Mouse (Mus musculus): ENCODE measurements around the gene Fgfr2.

Gene Fgfr2

GRCm38 (mm10) chr7:130662869-130663268 is 2460.3 kb downstream of the Fgfr2 start:
- DNase-seq, result no peak

DNA sequence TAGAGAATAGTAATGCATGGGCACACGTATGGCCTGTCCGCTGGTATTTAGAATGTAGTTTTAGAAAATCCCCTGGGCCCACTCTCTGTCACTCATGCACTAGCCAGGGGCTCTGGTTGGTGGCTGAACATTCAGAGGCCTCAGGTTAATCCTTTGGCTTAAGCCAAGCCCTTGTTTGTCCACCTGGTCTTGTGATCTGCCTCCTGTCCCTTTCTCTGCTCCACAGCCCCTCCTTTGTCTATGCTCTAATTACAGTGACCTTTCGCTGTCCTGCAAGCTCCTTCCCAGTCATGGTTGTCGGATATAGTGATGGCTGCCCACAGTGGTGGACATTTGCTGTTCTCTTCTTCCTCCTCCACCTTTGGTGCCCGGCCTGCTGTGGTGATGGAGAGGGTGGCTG is 2460.9 kb downstream of the Fgfr2 start:
- DNase-seq, result no peak

DNA sequence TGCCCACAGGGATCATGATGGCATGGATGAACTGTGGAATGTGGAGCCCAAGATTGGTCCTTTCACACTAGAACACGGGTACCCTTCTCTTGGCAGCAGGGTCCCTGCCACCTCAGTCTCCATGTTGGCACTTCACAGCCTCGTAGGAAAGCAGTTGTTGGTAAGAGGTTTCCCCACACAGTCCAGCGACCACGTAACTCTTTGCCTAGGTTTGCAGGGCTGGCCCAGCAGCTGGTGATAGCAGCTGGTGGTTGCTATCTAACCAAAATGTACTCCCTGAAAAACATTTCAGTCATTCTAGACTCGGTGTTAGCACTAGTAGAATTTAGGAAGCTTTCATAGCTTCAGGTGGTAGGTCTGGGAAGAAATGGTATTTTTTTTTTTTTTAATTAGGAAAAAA is 2464.0 kb downstream of the Fgfr2 start:
- DNase-seq, result no peak

- no peak for DNase-seq
Measured at GRCm38 (mm10) chr7:130657751-130658150, 2465.4 kb downstream of the Fgfr2 start.

- no peak for DNase-seq
Measured at GRCm38 (mm10) chr7:130656965-130657364, 2466.2 kb downstream of the Fgfr2 start.

DNA sequence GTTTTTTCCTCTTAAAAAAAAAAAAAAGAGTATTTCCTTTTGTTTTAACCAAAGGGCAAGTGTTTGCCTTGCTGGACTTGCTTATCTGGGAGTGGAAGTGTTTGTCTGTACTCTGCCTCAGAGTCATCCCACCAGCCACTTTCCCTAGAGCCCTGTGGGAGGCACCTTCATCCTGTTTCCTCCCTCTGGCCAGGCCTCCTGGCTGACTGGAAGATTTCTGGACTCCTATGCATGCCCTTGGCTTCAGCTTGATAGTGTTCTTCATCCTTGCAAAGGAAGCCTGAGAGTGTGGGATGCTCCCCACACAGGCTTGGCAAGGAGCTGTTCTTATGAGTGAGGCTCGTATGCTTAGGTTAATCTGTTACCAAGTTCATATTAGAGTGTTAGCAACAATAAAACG is 2468.6 kb downstream of the Fgfr2 start:
- DNase-seq, result no peak

DNA sequence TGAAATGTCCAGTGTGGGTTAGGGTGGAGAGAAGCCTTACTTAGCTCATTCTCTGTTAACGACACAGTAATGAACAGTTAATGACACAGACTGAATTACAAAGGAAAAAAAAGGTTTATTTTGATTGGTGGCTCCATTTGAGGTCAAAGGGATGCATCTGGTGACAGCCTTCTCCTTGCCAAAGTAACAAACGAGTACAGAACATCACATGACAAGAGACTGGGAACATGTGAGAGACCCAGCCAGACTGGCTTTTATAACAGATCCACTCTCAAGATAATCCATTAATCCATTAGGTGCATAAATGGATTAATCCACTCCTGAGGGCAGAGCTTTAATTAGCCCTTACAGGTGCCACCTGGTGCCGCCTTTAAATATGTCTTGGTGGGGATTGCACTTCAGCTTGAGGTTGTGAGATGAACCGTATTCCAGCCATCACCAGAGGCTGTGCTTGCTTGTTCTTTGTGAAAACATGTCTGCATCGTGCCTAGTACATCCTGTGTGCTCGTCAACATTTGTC is 2470.1 kb downstream of the Fgfr2 start:
- no peak for DNase-seq

DNA sequence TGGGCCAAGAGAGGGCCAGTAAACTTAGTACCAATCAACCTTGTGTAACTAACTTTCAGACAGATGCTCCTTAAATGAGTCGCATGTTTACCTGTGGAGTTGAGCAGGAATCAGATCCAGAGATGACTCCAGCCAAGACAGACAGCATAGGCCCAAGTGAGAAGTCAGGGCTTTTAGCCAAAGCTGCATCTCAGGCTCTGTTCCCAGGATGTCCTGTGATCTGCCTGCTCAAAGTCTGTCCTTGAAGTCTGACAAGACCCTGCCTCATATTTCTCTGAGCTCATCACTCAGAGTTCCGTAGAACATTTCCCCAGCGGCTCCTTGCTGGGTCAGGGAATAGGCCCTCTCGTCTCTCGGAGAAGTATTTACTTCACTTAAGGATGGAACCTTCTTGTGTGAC is 2472.5 kb downstream of the Fgfr2 start:
- no peak for DNase-seq

GRCm38 (mm10) chr7:130649257-130649656 is 2473.9 kb downstream of the Fgfr2 start:
- DNase-seq, result no peak

- DNase-seq, result no peak
Measured at GRCm38 (mm10) chr7:130648061-130648460, 2475.1 kb downstream of the Fgfr2 start.

DNA sequence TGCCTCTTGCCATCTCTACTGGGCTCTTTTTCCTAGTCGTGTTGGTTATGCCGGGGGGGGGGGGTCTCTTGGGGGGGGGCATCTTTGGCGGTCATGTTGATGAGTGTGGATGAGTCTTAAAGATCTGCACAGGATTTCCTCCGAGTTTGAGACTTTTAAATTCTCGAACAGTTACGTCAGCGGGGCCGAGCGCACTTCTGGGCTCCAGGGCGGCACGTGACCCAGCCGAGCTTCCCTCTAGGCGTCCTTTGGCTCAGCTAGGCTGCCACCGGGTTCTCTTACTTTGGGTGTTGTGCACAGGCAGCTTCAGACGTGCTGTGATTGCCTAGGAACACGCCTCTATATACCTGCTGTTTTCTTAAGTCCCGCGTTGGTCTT is 2476.4 kb downstream of the Fgfr2 start:
- DNase-seq, result no peak

- DNase-seq, result no peak
Measured at GRCm38 (mm10) chr7:130645994-130646761, 2477.0 kb downstream of the Fgfr2 start.

DNA sequence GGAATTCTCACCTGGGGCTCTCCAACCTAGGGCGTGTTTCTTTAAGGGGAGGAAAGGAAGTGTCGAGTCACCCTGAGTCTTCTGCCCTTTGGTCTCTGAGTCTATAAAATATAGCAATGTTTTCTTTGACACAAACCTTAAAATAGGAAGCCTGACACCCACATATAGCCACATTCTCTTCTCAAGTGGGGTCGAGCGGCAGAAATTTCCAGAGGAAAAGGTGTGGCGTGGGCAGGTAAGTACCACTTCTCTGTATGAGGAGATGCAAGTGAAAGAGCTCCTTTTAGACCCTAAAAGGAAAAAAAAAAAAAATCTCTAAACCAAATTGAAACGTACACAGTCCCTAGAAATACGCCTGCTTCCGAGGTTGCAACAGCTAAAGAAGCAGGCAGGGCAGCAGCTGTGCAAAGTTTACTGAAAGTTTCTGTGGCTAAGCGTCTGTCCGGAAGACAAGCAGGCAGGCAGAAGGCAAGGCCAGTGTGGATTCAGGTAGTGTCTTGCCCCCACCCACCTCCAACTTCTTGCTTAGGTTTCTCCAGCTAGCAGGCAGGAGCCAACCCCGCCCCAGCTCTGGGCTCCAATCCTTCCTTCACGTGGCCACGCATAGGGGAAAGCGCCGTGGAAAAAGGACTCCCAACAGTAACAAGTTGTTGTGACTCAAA is 2477.7 kb downstream of the Fgfr2 start:
- DNase-seq, result no peak

- no peak for DNase-seq
Measured at GRCm38 (mm10) chr7:130640681-130641080, 2482.5 kb downstream of the Fgfr2 start.

- DNase-seq, result no peak
Measured at GRCm38 (mm10) chr7:130637811-130638210, 2485.3 kb downstream of the Fgfr2 start.

DNA sequence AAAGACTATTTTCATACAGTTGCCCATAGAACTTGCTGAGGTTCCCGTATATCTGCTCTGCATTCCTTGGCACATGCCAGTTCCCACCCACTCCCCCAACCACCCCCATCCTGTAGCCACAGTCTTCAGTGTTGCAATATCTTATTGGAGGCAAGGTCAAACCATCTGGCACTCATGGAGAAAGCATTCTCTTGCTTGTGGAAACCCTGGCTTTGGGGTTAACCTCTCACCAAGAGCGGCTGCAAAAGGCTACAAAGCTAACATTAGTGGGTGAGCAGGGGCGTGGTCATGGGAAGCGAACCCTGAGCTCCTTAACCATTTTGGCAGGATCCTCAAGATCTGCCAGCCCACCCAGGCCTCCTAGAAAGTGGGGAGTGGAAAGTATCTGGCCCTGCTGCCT is 2486.2 kb downstream of the Fgfr2 start:
- no peak for DNase-seq

GRCm38 (mm10) chr7:130636274-130636673 is 2486.9 kb downstream of the Fgfr2 start:
- no peak for DNase-seq

GRCm38 (mm10) chr7:130635212-130635611 is 2487.9 kb downstream of the Fgfr2 start:
- no peak for DNase-seq

- no peak for DNase-seq
Measured at GRCm38 (mm10) chr7:130634259-130634871, 2488.8 kb downstream of the Fgfr2 start.

DNA sequence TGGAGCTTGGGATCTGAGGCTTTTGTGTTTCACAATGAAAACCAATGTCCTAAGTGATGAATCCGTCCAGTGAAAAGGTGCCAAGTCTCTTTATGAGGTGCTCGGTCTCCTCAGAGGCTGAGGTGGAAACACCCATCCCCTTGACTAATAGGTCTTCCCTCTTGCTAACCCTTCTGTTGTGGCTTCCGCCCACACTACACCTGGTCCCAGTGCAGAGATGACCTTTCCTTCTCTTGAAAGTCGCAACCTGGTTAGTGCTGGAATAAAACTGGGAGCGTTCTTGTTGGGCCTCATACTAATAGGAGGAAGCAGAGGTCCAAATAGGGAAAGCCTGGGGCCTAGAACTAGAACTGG is 2490.8 kb downstream of the Fgfr2 start:
- DNase-seq, result no peak

DNA sequence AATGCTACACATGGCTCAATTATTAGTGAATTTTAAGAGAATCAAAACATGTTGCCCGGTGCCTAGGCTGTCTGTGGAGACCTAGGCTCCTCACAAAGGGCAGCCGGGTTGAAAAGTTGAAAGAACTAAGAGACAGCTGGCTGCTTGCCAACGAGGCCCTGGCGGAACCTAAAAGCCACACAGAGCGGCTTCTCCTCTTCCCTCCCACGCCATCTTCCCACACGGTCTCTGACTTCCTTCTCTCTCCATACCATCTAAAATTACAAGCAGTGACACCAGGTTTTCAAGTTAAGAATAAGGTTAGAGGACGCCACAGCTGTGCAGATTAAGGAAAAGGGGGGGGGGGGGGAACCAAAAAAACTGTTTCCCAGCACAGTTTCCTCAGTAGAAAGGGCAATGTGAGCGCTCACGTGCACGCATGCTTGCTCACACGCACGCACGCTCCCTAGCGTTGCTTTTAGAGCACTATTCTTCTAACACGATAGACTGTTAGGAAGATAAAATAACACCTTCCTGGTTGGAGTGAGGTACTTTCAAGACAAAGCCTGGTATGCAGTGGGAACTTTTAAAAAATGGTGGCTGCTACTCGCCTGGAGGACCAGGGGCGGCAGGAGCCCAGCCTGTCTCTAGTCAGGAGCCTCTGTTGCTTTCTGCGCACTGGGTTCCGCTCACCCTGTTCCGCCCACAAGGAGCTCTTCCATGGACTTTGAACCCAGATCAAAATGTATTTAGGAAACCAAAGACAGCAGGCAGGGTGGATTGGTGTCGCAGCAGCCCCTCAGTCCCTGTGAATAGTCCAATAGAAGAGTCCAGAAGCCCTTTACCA is 2491.4 kb downstream of the Fgfr2 start:
- no peak for DNase-seq

DNA sequence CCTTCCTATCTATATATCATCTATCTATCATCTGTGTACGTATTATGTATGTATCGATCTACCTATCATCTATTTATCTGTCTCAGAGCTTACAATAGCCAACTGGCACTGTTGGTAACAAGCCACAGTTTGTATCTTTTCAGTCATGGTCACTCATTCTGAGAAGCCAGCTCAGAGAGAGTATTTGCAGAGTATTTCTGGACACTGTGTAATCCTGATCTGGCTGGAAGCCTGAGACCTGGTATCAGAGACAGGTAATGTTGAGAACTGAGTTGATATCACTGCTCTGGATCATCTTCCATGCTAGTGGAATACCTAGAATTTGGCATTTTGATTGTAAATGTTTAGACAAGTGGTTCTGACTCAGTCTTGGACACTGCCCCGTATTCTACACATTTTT is 2492.2 kb downstream of the Fgfr2 start:
- DNase-seq, result no peak

- DNase-seq, result no peak
Measured at GRCm38 (mm10) chr7:130629999-130630398, 2493.2 kb downstream of the Fgfr2 start.

Data from cerebellum, adult 9-10 months (tissue).